Mouse (Mus musculus) c-Kit-positive CD71-positive TER-119-positive erythroid progenitor cells, embryonic 14.5 days (primary cell): ENCODE data around the gene Spg20.

ENCODE experiments used
- DNase-seq: peaks from one replicate; pipeline ENCODE4 v3.0.0-alpha.2; 2013; ENCODE audit warnings: low spot score

The Spg20 gene

DNA sequence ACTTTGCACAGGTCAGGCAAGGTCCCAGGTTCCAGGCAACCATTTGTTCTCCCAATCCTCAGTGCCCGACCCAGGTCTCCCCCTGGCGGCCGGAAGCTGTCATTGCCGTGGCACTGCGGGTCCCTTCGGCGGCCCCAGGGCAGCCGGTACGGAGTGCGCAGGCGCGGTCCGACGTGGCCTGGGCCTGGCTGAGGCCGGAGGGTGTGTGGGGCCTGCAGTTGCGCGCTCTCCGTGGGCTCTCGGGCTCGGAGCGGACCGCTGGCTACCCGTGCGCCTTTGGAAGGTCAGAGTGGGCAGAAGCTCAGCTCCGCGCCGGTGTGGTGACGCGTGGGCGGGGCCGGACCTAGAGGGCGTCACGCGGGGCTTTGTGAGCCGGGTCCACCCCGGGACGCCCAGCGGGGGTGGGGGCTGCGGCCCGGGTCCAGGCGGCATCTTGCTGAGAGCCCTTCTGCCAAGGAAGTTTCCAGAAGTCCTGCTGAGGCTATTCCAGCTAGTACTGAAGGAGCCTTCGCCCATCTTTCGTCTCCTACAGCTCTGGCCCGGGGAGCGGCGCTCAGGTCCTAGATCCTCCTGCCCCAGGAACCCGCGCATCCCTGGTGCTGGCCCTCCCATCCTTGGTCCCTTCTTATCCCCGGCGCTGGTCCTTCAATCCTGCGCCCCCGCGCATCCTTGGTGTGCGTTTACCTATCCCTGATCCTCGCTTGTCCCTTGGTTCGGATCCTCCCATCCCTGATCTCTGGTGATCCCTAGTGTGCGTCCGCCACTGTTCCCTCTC lies at the start of gene Spg20:
Spg20 (plus strand) TSS at position 174 of the 775 bp plus-strand sequence.
- DNase-seq: peak; percentile 83

DNA sequence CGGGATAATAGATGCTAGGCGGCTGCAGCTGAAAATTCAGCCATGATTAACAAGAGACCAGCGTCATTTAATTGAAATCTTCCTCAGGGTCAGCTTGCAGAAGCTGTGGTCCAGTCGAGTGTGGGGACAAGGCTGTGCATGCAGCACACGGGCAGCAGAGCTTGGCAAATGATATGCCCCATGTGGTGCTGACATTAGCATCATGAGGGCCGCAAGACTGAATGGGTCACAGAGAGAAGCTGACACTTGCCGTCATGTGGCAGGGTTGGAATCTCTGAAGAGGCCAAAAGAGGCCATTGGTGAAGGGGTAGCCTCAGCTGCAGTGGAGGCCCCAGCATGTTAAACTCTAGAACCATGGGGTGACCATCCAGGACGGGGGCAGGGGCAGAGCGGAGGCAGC lies 49.3 kb upstream of the Spg20 start:
- DNase-seq: no peak

DNA sequence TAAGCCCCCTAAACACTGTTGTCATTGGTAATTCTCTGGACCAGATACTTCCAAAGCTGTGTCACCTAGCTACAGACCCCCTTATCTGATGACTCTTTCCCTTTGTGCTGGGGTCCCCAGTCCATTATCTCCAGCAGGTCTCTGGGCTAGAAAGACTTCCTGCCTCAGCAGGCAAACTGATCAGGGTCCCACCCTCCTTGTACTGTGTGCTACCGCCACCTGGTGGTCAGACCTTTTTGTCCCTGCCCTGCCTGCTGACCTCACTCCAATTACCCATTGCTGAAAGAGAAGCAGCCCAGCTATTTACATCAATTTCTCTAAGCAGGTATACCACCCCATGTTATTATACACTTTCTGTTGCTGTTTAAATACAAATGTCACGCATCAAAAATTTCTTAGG lies 47.5 kb upstream of the Spg20 start:
- peak; percentile 21 for DNase-seq

DNA sequence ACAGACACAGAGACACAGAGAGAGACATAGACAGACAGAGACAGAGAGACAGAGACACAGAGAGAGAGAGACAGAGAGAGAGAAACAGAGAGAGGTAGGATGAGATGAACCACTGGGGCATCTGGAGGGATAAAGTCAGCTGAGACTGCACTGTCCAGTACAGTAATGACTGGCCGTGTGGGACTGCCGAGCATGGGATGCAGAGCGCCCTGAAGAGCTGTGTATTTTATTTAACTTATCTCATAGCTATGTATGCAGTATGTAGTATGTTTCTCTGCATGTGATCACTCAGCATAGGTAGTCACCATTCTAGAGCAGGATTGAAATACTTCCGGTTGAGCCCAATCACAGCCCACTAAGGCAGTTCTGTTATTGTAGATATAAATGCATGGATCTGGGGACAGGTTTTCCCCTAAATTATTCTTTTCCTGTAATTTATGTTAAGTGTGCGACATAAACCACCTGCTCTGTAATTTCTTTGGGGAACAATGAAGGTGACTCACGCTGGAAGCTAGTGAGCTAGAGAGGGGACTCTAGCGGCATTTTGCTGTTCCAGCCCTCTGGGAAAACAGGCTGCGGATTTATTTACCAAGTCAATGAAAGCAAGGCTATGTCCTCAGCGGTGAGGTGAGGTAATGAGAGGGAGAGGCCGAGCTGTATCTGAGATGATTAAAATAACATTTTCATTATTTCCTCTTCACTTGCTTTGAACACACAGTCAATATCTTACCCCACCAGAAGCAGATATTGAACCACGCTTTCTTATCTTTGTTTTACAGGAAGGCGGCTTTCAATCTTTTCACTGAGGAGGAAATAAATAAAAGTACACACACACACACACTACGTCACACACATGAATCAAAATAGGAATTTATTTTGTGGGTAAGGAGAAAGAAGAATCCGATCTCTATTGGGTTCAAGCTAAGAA lies 45.9 kb upstream of the Spg20 start:
- DNase-seq: no peak

DNA sequence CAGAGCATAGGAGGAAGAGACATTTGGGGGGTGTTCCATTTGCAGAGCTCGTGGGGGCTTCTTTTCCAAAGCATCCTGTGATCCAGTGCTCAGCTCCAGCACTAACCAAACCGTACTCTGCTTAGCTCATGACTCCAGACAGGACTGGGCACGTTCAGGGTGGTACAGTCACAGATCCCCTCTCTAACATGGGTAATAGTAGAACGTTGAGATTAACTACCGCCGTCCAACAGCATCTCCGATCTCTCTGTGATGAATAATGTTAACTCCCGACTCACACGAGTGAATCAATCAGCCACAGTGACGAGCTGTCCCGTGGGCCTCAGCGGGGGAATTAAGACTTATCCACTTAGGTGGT lies 45.3 kb upstream of the Spg20 start:
- DNase-seq: no peak

DNA sequence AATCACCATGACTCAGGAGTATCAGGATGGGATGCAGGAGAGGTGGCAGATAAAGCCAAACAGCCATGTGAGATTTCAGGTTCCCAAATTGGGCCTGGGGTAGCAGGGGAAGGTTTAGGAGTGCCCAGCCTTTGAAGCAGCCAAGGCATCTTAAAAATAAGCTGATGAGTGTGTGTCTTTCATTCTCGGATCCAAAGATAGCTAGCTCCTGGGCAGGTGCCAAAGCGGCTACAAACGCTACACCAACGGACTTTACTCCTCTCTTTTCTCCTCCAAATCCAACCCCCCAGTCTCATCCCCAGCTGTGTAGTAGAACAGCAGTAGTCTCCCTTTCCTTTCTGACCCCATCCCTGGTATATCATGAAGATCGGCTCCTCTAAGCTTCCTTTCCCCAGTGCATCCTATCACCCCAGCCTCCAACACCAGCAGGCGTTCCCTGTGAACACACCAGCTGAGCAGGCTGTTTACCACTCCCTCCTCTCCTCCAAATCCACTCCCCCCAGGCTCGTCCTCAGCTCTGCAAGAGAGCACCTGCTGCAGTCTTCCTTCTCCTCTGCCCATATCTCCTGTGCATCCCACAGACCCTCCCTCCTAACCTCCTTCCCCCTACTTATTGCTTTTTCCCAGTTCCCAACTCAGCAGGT lies 44.0 kb upstream of the Spg20 start:
- DNase-seq: no peak

DNA sequence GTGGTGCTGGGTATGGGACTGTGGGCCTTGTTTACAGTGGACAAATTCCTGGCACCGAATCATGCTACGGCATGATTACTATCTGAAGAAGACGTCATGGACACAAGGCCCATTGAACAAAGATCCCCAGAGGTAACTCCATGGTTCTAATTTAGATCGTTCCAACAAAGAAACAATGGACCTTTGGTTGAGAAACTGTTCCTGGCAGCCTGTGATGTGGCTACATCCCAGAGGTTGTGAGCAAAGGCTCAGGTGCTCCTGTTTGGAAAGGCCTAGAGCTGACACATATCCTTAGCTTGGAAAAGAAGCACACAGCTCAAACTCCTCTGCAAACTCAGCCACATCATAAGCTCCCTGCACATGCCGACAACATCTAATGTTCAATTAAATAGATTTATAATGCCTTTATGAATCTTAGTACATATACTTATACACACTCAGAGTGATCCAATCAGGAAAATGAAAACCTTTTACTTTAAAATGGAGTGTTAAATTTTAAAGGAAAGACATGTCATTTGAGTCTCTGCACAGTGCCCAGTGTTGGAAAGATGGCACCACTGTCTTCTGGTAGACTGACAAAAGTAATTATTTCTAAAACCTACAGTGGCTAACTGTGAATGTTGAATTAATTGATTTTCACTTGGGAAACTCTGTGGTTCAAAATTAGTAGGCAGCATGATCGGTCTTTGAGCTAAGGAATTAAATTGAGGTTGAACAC lies 37.2 kb upstream of the Spg20 start:
- DNase-seq: no peak

DNA sequence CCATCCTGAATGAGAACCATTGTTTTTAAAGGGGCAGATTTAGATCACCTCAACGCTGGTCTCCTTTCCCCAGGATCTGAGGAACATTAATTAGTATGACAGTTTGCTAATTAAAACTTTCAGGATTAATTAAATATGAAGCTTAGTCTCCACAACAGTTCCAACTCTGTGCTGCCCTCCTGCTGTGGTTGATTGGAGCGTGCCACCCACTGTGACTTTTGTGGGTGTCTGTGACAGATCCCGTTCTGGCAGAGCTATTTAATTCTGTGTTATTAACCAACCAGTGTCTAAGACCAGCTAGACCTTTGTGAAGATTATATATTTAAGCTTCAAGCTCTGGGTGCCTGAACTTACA lies 36.6 kb upstream of the Spg20 start:
- DNase-seq: no peak

DNA sequence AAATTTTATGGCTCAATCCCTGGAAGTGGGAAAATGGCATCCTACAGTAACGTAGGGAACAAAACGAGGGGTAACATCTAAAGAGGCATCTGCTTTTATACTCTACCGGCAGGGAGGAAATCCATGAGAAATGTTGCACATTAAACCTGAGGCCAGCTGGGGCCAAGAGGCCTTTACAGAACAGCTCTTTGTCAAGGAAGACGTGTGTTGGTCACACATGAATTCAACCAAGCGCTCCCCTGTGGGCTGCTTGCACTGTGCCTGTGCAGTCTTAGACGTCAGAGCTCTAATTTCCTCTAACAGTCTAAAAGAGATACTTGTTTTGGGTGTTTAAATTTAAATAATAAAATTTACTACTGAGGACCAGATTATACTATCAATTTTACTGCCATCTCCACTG lies 33.7 kb upstream of the Spg20 start:
- no peak for DNase-seq

DNA sequence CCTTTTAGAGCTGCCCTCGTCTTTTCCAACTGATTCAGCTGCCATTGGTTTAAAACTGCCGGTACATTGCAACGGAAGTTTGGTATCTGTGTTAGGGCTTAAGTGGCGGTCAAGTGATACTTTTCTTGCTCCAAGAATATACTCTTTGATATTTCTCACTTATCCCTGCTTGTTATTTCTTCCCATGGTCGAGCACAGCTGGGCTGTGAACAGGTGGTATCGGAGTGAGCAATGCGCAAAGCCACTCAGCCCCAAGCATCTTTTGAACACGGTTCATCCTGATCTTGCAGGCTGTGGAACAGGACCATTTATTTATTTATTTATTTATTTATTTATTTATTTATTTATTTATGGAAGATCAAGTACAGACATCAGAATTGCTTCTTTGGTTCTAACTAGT lies 32.3 kb upstream of the Spg20 start:
- no peak for DNase-seq

DNA sequence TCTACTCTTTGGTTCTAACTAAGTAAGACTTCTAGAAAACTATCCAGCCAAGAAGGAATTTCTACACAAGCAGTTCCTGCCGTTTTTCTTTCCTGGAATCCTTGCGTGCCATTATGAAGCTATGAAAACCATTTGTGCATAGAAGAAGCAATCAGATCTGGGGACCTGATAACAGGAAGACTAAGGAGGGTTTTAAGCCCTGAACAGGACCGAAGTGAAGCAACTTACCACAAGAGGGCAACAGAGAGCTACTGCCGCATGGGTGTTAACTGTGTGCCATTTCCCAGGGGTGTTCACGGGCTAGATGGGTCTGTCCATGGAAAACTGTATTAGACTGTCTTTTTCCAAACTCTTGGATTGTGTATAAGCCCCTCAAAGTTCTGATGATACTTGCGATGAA lies 31.9 kb upstream of the Spg20 start:
- peak; percentile 52 for DNase-seq

DNA sequence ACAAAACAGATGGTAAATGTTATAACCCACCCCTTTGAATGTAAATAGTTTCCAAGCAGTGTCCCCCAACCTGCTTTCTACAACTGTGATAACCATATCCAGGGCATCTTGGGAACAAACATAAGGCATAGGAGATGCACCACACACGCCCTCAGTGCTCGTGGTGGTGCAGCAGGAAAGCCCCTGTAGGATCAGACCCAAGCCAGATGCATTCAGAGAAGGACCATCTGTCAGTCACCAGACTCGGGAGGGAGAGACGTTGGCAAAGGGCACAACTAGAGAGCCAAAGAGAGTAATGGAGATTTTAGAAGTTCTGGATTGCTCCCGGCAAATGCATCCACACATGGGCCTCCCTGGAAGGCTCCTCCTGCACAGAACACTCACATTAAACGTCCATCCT lies 27.1 kb upstream of the Spg20 start:
- DNase-seq: no peak

DNA sequence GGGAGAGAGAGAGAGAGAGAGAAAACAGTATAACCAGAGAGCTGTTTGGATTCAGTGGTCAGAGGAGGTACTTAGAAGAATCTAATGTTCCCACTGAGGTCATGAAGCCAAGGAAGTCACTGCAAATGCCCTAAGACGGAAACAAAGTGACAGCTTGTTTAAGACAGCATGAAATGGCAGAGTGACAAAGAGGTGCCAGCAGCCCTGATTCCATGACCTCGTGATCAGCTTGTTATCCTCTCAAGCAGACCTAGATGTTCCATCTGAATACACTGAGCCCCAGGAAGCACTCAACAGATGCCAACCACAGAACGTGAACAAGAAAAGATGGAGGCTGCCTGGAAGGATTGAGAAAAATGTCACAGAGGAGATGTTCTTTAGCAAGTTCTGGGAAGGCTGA lies 26.2 kb upstream of the Spg20 start:
- DNase-seq: no peak

DNA sequence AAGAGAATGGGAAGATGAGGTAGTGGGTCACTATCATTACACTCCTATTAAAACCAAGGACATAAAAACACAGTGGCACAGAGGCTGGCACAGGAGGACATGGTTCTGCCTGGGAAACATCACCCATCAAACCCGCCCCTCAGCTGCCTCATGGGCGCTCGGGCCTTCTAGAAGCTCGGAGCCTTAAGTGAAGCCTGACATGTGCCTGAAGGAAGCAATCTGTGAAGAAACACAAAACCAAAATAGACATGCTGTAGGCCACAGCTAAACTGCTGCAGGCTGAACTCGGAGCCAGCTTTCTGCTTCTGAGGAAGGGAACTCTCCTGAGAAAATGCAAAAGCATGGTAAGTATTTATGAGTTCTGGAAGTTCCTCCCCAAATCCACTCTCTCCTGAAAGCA lies 25.0 kb upstream of the Spg20 start:
- no peak for DNase-seq

DNA sequence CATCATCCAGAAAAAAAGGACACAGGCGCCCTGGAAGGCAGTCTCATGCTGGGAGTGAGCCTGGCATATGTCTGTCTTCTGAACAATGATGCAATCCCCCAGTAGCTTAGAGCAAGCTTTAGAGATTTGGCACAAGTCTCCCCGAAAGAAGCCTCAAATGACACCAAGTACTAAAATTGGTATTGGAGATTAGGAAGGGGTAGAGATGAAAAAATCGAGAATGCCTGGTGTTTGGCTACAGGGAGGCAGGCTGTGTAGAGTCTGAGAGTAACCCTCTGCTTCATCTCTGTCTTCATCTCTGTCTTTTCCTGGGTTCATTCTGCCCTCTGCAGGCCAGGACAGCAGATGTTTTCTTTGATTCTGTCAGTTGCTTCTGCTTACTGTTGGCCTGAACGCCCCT lies 24.5 kb upstream of the Spg20 start:
- no peak for DNase-seq

DNA sequence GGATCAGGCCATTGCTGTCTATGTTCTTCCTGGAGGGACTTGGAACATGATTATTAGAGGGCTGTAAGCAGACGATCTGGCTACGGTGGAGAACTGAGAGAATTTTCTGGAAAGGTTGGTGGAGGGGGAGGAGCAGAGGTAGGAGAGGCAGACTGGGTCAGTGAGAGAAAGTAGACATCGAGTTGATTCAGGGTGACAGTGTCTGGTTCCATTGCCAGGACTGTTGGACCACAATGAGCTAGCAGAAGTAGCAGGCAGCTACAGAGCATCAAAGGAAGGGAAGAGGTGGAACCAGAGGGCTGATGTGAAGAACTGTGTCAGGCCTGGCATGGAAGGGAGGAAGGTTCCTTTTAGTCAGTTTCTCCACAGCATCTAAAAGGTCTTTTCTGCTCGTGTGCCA lies 23.5 kb upstream of the Spg20 start:
- DNase-seq: no peak

DNA sequence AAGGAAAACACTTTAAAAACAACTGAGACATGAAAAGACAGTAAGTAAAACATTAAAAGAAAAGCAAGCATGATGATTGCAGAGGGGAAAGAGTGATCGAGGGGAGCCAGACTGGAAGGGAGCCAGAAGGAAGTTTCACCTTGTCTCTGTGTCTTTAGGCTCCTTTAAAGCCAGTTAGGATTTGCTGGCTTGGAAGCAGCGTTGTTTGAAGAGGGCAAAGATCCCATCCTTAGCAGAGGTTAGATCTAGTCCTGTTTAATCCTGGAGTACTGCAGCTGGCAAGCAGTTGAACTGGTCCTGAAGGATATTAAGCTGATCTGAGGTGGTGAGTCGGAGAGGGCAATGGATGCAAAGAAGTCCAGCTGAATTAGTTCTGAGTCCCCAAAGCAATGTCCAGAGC lies 23.1 kb upstream of the Spg20 start:
- DNase-seq: no peak

DNA sequence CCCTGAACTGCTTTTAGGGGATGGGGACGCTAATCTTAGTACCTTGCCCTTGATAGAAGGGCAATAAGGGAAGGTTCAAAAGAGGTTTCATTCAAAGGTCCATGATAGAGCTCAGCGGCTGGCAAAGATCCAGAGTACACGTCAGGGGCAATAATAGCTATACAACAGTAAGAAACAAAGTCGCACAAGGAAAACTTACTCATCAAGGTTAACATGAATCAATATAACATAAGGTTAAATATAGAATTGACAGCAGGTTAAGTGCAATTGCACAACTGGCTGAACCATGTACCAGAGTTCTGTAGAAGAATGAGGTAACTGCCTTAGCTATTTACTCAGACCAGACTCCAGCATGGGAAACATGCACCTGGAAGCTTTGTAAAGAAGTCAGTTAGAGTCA lies 22.6 kb upstream of the Spg20 start:
- no peak for DNase-seq

DNA sequence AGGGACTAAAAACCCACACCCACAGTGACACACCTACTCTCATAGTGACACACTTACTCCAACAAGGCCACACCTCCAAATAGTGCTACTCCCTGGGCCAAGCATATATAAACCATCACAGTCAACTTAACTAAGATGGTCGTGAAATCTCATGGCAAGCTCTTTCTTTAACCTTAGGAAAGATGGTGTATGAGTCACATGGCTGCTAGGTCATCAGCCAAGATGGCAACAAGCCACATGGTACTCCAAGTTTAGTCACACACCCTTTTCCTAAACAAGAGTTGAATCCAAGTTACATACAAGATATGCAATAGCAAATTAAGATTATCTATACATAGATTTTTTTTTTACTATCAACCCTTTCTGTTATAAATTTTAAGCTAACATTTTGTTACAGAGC lies 18.7 kb upstream of the Spg20 start:
- no peak for DNase-seq

DNA sequence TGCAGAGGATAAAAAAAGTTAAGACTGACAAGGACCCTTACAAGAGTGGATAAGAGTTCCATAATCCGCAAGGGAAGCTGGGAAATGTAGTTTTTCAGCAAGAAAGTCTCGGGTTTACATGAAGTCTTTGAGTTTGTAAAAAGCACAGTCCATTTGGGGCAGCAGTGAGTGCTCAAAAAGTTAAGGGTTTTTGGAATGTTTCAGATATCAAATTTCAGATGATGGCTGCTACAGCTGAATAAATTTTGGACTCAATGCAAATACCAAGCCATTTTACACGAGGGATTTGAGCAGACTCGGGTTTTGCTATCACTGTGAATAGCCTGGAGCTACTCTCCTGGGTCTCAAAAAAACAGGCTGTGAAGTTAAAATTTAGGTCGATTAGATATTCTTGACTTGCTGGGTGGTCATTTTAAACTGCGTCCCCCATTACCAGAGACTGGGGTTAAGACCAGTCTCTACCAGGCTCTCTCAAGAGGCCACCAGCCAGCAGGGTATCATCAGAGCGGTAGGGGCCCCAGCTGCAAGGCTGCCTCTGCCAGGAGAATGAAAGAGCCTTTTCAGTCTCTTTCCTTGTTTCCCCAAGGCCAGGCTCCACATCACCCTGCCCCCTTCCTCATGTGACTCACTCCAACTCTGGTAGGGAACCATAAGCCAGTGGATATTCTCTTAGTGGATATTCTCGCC lies 15.8 kb upstream of the Spg20 start:
- no peak for DNase-seq

DNA sequence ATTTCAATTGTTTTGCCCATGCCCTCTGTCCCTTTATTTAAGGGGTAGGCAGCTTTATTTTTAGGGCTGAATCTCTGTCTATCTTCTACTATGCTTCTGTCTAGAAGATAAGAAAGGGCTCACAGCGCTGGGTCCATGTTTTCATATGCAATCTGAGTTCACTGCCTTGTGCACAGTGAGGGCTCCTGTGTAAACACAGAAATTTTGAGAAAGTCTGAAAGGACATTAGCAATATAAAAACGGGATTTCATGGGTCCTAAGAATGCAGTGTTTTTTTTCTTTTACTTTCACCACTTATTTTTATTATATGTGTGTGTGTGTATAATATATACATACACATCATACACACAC lies 15.3 kb upstream of the Spg20 start:
- DNase-seq: no peak

DNA sequence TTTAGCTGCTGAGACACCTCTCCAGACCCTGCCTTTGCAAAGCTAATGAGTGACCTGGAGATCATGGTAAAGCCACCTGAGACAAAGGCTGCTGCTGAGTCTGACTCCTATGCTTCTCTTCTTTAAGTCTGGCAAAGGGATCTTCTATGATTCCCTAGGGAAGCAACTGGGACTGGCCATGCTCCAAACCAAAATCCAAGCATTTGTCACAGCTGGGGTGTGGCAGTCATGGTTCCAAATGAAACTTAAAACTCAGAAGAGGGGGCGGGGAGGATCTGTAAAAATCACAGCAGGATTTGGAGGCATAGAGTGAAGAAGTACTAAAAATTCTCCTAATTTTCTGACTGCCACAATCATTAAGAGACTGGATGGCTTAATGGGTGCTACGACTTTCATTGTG lies 14.7 kb upstream of the Spg20 start:
- DNase-seq: no peak
